Mouse (Mus musculus) bone marrow macrophage, adult 2 months (primary cell): ENCODE results near the gene Defb42.

Experiments
- CTCF ChIP-seq: IDR thresholded peaks from 2 replicates; pipeline ENCODE4 v1.5.1; 2012; ENCODE audit warnings: low read depth, mild to moderate bottlenecking, low read length, moderate library complexity
- POLR2A ChIP-seq: IDR thresholded peaks from 2 replicates; pipeline ENCODE4 v1.6.1; 2012; ENCODE audit warnings: mild to moderate bottlenecking, low read depth, low read length, borderline replicate concordance

GRCm38 (mm10) chr14:63066630-63067310 is 20.0 kb downstream of the Defb42 start:
- TF ChIP-seq CTCF (no peak), POLR2A (no peak)
